Mouse (Mus musculus) kidney, postnatal 25 days (tissue): ENCODE results near the gene Maz.

Source experiments
- DNase-seq, 2 experiments: peaks; one replicate each; pipeline ENCODE4 v3.0.0; 2021; ENCODE audit warnings: mixed read lengths in 2 of 2

The Maz gene

GRCm38 (mm10) chr7:127026984-127027726 is at the start of gene Maz:
TSS of gene Maz (minus strand) at chr7:127027037.
- DNase-seq = peak; percentile 100

GRCm38 (mm10) chr7:127076188-127076587 is 49.4 kb upstream of the Maz start:
- peak; percentile 48 to 81 for DNase-seq

DNA sequence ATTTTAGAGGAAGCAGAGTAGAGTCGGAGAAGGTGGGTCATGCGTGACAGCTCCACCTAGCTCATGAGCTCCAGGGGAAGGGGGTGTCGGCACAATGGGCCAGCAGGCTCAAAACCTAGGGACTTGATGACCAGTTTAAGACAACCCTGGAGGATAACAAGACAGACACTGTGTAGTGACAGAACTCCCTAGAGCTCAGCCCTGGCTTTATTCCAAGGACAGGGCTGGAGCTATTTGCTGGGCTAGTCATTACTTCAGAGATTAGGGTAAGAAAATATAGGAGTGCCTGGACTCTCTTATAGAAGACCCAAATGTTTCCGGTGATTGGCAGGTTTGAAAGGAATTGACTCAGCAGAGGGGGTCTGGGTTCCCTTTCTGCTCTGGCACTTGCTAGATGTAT is 46.4 kb upstream of the Maz start:
- DNase-seq = no peak

DNA sequence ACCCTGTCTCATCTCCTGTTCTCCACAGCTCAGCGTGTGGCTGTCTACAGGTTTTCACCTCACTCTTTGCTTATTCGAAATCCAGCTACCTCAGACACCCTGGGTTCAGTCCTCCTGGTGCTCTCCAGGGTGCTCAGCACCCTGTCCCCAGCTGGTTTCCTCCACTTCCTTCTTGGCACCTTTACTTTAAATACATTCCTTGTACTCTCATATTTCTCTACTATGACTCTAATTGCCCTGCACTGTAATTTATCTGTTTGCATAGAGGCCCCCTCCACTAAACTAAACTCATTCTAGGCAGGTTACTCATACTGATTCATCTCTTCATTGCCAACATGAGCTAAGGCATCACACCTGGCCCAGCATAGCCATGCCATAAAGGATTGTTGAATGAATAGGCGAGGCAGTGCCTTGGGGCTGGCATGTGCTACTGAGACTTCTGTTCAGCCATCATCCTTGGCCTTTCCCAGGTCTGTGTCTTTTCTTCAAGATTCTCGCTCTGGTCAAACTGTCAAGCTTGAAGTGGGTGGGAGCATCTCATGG is 44.1 kb upstream of the Maz start:
- no peak for DNase-seq

DNA sequence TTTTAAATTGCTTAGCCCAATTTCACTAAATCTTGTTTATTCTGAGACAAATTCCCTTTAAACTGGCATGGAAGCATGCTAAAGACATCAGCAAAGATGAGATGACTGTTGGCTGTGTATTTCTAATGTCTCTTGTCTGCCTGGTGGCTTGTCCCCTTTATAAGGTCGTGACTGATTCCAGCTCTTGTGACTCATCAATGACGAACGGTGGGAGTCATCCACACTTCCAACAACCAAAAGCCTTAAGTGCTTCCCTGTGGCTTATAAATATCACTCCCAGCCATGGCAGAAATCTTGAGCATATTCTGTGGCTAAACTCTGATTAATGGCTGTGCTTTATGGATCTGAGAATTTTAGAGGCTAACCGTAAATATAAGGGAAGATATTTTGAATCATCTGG is 39.5 kb upstream of the Maz start:
- no peak for DNase-seq

GRCm38 (mm10) chr7:127065538-127065937 is 38.7 kb upstream of the Maz start:
- DNase-seq = no peak

GRCm38 (mm10) chr7:127055026-127055585 is 28.3 kb upstream of the Maz start:
- no peak for DNase-seq

DNA sequence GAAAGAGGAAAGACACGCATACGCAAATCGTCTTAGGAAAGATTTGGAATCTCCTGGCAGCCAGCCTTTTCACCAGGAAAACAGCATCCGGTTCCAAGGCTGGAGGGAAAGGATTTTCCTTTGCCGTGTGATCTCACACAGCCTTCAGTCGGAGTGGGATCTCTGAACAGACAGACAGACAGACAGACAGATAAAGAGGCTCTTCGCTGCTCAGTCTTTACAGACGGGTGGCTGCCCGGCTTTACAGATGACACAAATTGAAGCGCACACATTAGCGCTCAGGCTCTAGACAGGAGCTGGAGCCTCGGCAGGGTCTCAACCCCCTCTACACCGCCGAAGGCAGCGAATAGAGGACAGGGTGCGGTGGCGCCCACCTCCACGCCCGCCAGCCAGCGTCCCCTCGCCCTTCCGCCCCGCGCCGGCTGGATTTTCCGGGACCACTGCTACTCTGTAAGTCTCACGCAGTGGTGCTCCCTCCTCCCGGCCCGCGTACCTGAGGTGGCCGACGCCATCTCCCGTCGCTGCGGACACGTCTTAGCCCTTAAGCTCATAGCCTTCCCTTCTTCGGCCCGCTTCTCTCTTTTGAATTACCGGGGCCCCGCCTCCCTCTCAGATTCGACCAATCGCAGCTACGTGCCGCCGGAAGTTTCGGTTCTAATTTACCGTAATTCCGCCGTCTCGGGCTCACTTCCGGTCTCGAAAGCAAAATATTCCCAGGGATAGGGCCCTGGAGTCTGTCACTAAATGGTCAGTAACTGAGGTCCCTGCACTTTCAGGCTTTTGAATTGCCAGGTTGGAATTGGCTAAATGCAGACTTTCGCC is 15.2 kb upstream of the Maz start, which contains the start of gene Kif22:
Gene Kif22 (minus strand): TSS at position 621 of the 822 bp plus-strand sequence.
- DNase-seq = peak; percentile 92 to 93

GRCm38 (mm10) chr7:127031244-127031643 is 4.4 kb upstream of the Maz start:
- peak in 1 of 2 experiments; percentile 26 for DNase-seq

GRCm38 (mm10) chr7:127030172-127030571 is 3.3 kb upstream of the Maz start:
- DNase-seq = no peak

- no peak for DNase-seq
These were observed 1.0 kb upstream of the Maz start for GRCm38 (mm10) chr7:127027885-127028284.

DNA sequence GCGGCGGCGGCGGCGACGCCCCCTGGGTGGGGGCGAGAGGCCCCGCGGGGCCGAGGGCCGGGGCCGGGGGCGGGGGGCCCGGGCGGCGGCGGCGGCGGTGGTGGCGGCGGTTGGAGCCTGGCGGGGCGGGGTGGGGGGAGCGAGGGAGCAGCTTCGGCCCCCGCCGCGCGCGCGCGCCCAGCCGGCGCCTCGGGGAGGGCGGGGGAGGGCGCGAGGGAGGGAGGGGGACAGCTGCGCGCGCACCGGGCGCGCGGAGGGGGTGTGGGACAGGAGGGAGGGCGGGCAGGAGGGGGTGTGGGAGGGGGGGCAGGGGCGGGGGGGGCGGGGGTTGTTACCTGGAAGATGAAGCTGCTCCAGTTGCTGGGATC is 237 bp downstream of the Maz start:
- DNase-seq = no peak

- peak; percentile 76 to 93 for DNase-seq
These were observed 656 bp downstream of the Maz start for GRCm38 (mm10) chr7:127026161-127026600.

DNA sequence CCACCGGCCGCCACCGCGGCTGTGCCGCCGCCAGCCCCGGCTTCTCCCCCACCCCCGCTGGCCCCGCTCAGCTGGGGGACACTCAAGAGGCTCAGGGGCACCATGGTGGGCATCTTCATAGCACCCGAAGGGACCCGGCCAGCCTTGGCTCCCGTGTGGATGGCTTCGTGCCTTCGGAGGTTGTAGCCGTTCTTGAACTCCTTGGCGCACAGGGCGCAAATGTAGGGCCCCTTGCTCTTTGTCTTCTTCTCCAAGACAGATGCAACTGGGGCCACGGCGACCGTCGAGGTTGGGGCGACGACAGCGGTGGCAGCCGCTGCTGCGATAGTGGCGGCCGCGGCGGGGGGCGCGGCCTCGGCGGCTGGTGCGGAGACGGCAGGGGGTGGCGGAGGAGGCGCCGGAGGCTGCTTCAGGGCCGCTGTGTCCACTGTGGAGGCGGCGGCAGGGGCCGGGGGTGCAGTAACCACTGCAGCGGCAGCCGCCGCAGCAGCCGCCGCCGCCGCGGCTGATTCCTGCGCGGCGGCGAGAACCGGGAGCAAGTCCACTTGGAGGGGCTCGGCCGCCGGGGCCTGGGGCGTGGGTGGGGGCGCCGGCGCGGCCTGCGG is 1.2 kb downstream of the Maz start:
- peak; percentile 40 to 77 for DNase-seq

GRCm38 (mm10) chr7:127024755-127025555 is 1.9 kb downstream of the Maz start:
- peak; percentile 86 to 94 for DNase-seq

DNA sequence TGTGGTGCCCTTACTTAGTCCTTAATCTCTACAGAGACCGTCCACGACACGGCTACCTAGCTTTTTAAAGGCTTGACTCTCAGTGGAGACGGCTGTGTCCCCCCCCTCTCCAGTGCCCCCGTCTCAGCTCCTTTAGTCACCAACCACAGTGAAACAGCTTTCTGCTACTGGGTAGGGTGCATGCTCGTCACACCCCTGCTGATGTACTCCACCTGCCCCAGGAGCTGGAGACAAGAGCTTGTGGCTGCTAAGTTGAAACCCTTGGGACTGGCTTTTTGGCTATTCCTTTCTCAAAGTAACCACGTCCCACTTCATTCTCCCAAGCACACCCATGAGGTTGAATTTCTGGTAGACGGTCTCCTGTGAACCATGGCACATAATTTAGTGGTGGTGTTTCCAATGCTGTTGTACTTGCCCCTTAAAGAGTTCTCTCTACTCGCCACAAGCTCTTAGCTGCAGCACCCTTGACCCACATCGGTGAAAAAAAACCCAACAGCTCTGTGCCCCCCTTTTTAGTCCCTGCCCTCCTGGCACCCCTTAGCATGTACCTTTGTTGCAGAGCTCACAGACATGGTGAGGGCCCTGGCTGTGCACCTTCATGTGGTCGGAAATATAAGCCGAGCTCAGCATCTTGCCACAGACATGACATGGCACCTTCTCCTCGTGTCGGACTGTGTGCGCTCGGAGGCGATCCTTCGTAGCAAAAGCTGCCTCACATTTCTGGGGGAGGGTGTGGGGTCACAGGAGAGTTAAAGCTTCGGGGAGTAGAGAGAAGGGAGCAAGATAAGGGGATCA is 2.7 kb downstream of the Maz start:
- peak in 1 of 2 experiments; percentile 40 for DNase-seq

GRCm38 (mm10) chr7:127023272-127023691 is 3.6 kb downstream of the Maz start:
- peak in 1 of 2 experiments; percentile 49 for DNase-seq

DNA sequence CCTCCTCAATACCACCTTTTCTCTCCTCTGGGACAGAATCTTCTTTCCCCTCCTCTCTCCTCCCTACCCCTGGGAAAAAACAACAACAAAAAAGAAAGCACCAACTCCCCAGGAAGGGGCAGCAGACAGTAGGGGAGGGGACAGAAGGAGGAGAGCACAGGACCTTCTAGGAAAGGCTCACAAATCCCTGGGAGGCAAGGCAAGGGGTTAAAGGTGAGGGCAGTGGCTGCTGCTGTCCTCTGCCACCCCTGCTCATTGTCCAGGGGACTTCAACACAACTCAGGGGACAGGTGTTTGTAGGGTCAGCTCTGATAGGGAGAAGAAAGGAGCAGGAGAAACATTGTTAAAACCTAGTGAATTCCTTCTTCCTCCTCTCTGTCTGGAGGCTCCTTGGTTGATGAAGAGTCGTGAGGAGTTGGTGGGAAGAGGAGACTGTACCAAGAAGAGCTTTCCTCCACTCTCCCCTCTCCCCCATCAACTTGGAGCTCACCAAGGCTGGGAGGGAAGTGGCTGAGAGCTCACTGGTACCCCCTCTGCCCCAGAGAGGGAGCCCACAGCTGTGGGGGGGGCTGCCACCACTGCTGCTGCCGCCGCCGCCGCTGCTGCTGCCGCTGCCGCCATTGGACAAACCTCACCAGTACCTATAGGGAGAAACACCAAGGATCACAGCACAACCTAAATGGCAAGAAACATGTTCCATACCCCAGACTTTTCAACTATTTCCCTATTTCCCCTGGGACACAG is 4.1 kb downstream of the Maz start:
- DNase-seq = peak in 1 of 2 experiments; percentile 38

DNA sequence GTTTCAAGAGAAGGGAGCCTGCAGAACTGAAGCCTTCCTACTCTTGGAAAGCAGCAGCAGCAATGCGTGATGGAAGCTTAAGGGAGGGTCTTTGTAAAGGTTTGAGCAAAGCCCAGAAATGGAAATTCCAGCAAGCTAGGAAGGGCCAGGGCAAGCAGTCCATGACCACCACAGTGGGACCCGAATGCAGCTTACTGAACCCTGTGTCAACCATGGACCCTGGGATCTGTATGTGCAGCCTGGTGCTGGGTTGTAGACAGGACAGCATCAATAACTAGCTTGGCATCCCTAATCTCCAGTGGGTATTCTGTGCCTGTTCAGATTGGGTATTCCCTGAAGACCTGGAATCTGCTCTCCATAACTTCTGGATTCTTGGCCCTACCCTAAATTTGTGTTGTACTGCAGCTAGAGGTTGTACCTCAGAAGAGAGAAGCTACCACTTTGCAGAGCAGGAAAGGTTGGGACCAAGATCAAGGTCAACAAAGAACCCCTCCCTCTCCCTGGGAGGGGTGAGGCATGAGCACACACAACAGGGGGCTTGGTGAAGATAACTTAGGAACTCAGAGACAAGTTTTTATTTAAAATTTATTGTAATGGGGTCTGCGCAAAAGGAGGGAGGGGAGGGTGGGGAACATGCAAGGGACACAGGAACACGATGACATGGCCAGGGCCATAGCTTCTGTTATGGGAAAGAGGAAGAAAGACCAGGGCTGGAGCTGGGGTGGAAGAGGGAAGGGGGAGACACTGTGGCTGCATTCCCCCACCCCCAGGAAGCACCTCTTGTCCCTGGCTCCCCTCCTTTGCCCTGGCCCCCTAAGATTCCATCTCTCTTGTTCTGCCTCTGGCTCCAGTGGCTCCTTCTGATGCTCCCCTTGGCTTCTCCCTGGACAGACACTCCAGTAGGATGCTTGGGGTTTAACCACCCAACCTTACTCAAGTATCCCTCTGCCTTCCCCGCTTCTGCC is 5.0 kb downstream of the Maz start:
- peak in 1 of 2 experiments; percentile 15 for DNase-seq
